Mouse (Mus musculus): ENCODE measurements around the gene Cdh4. TPM values are rescaled to one million over a fixed set of nuclear protein-coding genes. Genes with fewer than 3 reads are reported as not detected.

The Cdh4 gene
- polyA plus RNA-seq, 1 experiment: not detected

GRCm38 (mm10) chr2:179586436-179586835 lies 144.2 kb downstream of the Cdh4 start:
- TF ChIP-seq GATA1 (IDR thresholded peaks at IDR 0.05; ENCODE audit: low read length) (no peak), TAL1 (IDR thresholded peaks at IDR 0.05; ENCODE audit: low read length) (no peak)
- Histone ChIP-seq H3K4me3 (replicated peaks) (no peak overlapping the region), H3K9me3 (ENCODE audit: control insufficient read depth, low read length) (peaks cover 19% of the 10 kb centered on the region; the same call in 1 of the 2 replicates), H3K4me1 (ENCODE audit: control insufficient read depth) (no peaks in the 10 kb centered on the region), H3K36me3 (ENCODE audit: control insufficient read depth) (no peaks in the 10 kb centered on the region), H3K27me3 (ENCODE audit: control insufficient read depth) (no peaks in the 10 kb centered on the region)

- Histone ChIP-seq H3K27me3 (ENCODE audit: control insufficient read depth) (no peaks in the 10 kb centered on the region), H3K4me3 (replicated peaks) (no peak overlapping the region), H3K4me1 (ENCODE audit: control insufficient read depth) (no peaks in the 10 kb centered on the region), H3K9me3 (ENCODE audit: control insufficient read depth, low read length) (peaks cover 23% of the 10 kb centered on the region; the same call in 1 of the 2 replicates), H3K36me3 (ENCODE audit: control insufficient read depth) (no peaks in the 10 kb centered on the region)
- TF ChIP-seq TAL1 (IDR thresholded peaks at IDR 0.05; ENCODE audit: low read length) (no peak), GATA1 (IDR thresholded peaks at IDR 0.05; ENCODE audit: low read length) (no peak)
Measured at GRCm38 (mm10) chr2:179587069-179587468, 144.8 kb downstream of the Cdh4 start.

DNA sequence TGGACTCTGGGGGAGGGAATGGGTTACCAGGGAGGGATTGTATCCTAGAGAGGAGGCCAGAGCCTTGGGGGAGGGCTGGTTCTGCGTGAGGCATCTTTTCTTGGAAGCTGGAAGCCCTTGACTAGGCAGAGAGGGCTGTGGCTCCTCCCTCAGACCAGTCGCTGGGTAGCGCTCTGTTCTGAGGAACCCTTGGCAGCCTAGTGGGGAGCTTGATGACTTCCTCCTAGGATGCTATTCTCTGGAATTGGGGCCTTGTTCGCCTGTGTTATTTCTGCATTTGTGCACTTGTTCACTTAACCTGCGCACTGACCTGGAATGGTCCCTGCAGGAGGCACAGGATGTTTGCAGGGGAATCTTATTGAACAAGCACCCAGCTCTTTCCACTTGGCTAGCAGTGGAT lies 149.4 kb downstream of the Cdh4 start:
- H3K4me3 ChIP-seq (replicated peaks): no peak overlapping the region
- TF ChIP-seq TAL1 (IDR thresholded peaks at IDR 0.05; ENCODE audit: low read length) (no peak), GATA1 (IDR thresholded peaks at IDR 0.05; ENCODE audit: low read length) (no peak)
- H3K4me1 ChIP-seq (ENCODE audit: control insufficient read depth): no peaks in the 10 kb centered on the region
- H3K9me3 ChIP-seq (ENCODE audit: control insufficient read depth, low read length): peaks cover 16% of the 10 kb centered on the region; the same call in 1 of the 2 replicates
- no peaks in the 10 kb centered on the region for H3K36me3 ChIP-seq (ENCODE audit: control insufficient read depth)
- no peaks in the 10 kb centered on the region for H3K27me3 ChIP-seq (ENCODE audit: control insufficient read depth)

DNA sequence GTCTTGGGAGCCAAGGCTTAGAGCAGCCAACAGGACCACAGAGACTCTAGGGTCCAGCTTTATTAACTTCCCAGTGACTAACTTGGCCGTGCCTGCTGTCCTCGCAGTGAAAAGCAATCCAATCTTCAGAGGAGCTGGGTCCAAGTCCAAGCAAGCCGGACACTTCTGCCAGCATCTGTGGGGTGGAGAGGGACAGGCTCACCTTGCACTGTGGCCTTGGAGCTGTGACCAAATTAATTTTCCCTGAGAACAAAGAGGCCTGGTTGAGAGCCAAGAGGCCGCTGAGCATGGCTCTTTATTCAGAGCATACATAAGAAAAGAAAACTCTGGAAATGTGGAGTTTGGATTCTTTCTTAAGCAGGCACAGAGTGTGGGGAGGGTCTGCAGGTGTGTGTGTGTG lies 152.8 kb downstream of the Cdh4 start:
- Histone ChIP-seq H3K4me3 (replicated peaks) (no peak overlapping the region), H3K4me1 (ENCODE audit: control insufficient read depth) (no peaks in the 10 kb centered on the region), H3K36me3 (ENCODE audit: control insufficient read depth) (no peaks in the 10 kb centered on the region), H3K27me3 (ENCODE audit: control insufficient read depth) (no peaks in the 10 kb centered on the region), H3K9me3 (ENCODE audit: control insufficient read depth, low read length) (peaks cover 8% of the 10 kb centered on the region; the same call in 1 of the 2 replicates)
- TF ChIP-seq TAL1 (IDR thresholded peaks at IDR 0.05; ENCODE audit: low read length) (no peak), GATA1 (IDR thresholded peaks at IDR 0.05; ENCODE audit: low read length) (no peak)

GRCm38 (mm10) chr2:179598886-179599285 lies 156.7 kb downstream of the Cdh4 start:
- H3K9me3 ChIP-seq (ENCODE audit: control insufficient read depth, low read length): peaks cover 23% of the 10 kb centered on the region
- no peak overlapping the region for H3K4me3 ChIP-seq (replicated peaks)
- H3K36me3 ChIP-seq (ENCODE audit: control insufficient read depth): no peaks in the 10 kb centered on the region
- no peaks in the 10 kb centered on the region for H3K4me1 ChIP-seq (ENCODE audit: control insufficient read depth)
- TF ChIP-seq GATA1 (IDR thresholded peaks at IDR 0.05; ENCODE audit: low read length): no peak
- TF ChIP-seq TAL1 (IDR thresholded peaks at IDR 0.05; ENCODE audit: low read length): no peak
- H3K27me3 ChIP-seq (ENCODE audit: control insufficient read depth): no peaks in the 10 kb centered on the region

GRCm38 (mm10) chr2:179599886-179600285 lies 157.7 kb downstream of the Cdh4 start:
- Histone ChIP-seq H3K27me3 (ENCODE audit: control insufficient read depth) (no peaks in the 10 kb centered on the region), H3K36me3 (ENCODE audit: control insufficient read depth) (no peaks in the 10 kb centered on the region), H3K9me3 (ENCODE audit: control insufficient read depth, low read length) (peaks cover 21% of the 10 kb centered on the region), H3K4me1 (ENCODE audit: control insufficient read depth) (no peaks in the 10 kb centered on the region), H3K4me3 (replicated peaks) (no peak overlapping the region)
- TF ChIP-seq GATA1 (IDR thresholded peaks at IDR 0.05; ENCODE audit: low read length): no peak

GRCm38 (mm10) chr2:179600347-179600746 lies 158.1 kb downstream of the Cdh4 start:
- Histone ChIP-seq H3K27me3 (ENCODE audit: control insufficient read depth) (no peaks in the 10 kb centered on the region), H3K9me3 (ENCODE audit: control insufficient read depth, low read length) (peaks cover 25% of the 10 kb centered on the region), H3K4me1 (ENCODE audit: control insufficient read depth) (no peaks in the 10 kb centered on the region), H3K4me3 (replicated peaks) (no peak overlapping the region), H3K36me3 (ENCODE audit: control insufficient read depth) (no peaks in the 10 kb centered on the region)
- no peak for TF ChIP-seq GATA1 (IDR thresholded peaks at IDR 0.05; ENCODE audit: low read length)
- TF ChIP-seq TAL1 (IDR thresholded peaks at IDR 0.05; ENCODE audit: low read length): no peak

- Histone ChIP-seq H3K9me3 (ENCODE audit: control insufficient read depth, low read length) (peaks cover 28% of the 10 kb centered on the region), H3K36me3 (ENCODE audit: control insufficient read depth) (no peaks in the 10 kb centered on the region), H3K4me3 (replicated peaks) (no peak overlapping the region), H3K27me3 (ENCODE audit: control insufficient read depth) (no peaks in the 10 kb centered on the region), H3K4me1 (ENCODE audit: control insufficient read depth) (no peaks in the 10 kb centered on the region)
- TF ChIP-seq GATA1 (IDR thresholded peaks at IDR 0.05; ENCODE audit: low read length) (no peak), TAL1 (IDR thresholded peaks at IDR 0.05; ENCODE audit: low read length) (no peak)
Measured at GRCm38 (mm10) chr2:179601167-179601566, 158.9 kb downstream of the Cdh4 start.

GRCm38 (mm10) chr2:179604746-179605145 lies 162.5 kb downstream of the Cdh4 start:
- Histone ChIP-seq H3K36me3 (ENCODE audit: control insufficient read depth) (no peaks in the 10 kb centered on the region), H3K27me3 (ENCODE audit: control insufficient read depth) (no peaks in the 10 kb centered on the region), H3K4me3 (replicated peaks) (no peak overlapping the region), H3K9me3 (ENCODE audit: control insufficient read depth, low read length) (peaks cover 56% of the 10 kb centered on the region), H3K4me1 (ENCODE audit: control insufficient read depth) (no peaks in the 10 kb centered on the region)
- no peak for TF ChIP-seq GATA1 (IDR thresholded peaks at IDR 0.05; ENCODE audit: low read length)
- no peak for TF ChIP-seq TAL1 (IDR thresholded peaks at IDR 0.05; ENCODE audit: low read length)

DNA sequence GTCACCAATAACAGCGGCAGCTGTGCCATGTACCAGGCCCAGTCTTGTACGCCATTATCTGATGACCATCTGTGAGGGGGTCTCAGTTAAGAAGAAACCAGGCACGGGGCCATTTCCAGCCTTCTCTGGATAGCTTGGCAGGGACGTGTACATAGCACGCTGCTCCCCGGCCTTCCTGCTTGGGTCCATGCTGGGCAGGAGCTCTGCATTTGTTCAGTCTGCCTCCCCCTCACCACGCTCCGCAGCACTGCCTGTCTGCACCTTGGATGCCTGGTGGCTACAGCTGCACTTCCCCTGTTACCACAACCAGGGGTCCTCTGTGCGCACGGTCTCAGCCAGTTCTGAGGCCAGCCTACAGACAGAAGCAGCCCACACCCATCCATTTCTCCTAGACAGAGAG lies 163.0 kb downstream of the Cdh4 start:
- no peaks in the 10 kb centered on the region for H3K36me3 ChIP-seq (ENCODE audit: control insufficient read depth)
- H3K4me1 ChIP-seq (ENCODE audit: control insufficient read depth): no peaks in the 10 kb centered on the region
- TF ChIP-seq TAL1 (IDR thresholded peaks at IDR 0.05; ENCODE audit: low read length) (no peak), GATA1 (IDR thresholded peaks at IDR 0.05; ENCODE audit: low read length) (no peak)
- H3K9me3 ChIP-seq (ENCODE audit: control insufficient read depth, low read length): peaks cover 56% of the 10 kb centered on the region
- H3K27me3 ChIP-seq (ENCODE audit: control insufficient read depth): no peaks in the 10 kb centered on the region
- H3K4me3 ChIP-seq (replicated peaks): no peak overlapping the region

Measured in erythroblast, embryonic 14.5 days (primary cell).